26 mouse cellular contexts compared by ENCODE assay signal in genomic region chr12:13445486-13446065, GRCm38 (mm10).
DNase-seq lines count a peak whose midpoint lies in the region; ATAC-seq and TF ChIP-seq lines count a peak whose summit lies in the region.
"Had no signal": no experiment of that assay in that cellular context is flagged by ENCODE, and none has a peak within 500 bp of the region (broad histone marks: within the 10 kb centered on the region; RNA-seq: fewer than 3 reads in every experiment).

No protein-coding gene starts in this region.

- no peak overlapping the region for H3K27ac ChIP-seq in forebrain, embryonic 13.5 days
- H3K27ac ChIP-seq in forebrain, embryonic 12.5 days, result no peak overlapping the region
- H3K27ac ChIP-seq in MEL (ENCODE audit: control insufficient read depth, low read depth, low read length), result no peak overlapping the region
- peak overlapping the region; percentile 31; the same call in 1 of the 2 replicates for H3K27ac ChIP-seq in lung, embryonic 15.5 days
- H3K27ac ChIP-seq: hindbrain, embryonic 14.5 days; limb, embryonic 13.5 days; midbrain, embryonic 10.5 days; midbrain, embryonic 15.5 days had no signal

- H3K9me3 ChIP-seq in forebrain, embryonic 13.5 days (replicated peaks), result no peaks in the 10 kb centered on the region
- no peaks in the 10 kb centered on the region for H3K9me3 ChIP-seq in forebrain, embryonic 12.5 days
- no peaks in the 10 kb centered on the region for H3K9me3 ChIP-seq in MEL (replicated peaks; ENCODE audit: insufficient read depth, low read length)
- no peaks in the 10 kb centered on the region for H3K9me3 ChIP-seq in lung, embryonic 15.5 days
- H3K9me3 ChIP-seq: limb, embryonic 13.5 days; midbrain, embryonic 10.5 days; midbrain, embryonic 15.5 days had no signal

- no peak overlapping the region for H3K9ac ChIP-seq in forebrain, embryonic 13.5 days
- H3K9ac ChIP-seq in forebrain, embryonic 12.5 days, result no peak overlapping the region
- H3K9ac ChIP-seq in MEL (ENCODE audit: control insufficient read depth, low read depth, low read length, poor library complexity, severe bottlenecking), result no peak overlapping the region
- no peak overlapping the region for H3K9ac ChIP-seq in lung, embryonic 15.5 days
- H3K9ac ChIP-seq: hindbrain, embryonic 14.5 days; limb, embryonic 13.5 days; midbrain, embryonic 15.5 days had no signal

- no peak overlapping the region for H3K4me2 ChIP-seq in forebrain, embryonic 13.5 days
- H3K4me2 ChIP-seq in forebrain, embryonic 12.5 days, result no peak overlapping the region
- H3K4me2 ChIP-seq in lung, embryonic 15.5 days, result no peak overlapping the region
- H3K4me2 ChIP-seq: hindbrain, embryonic 14.5 days; limb, embryonic 13.5 days; liver, embryonic 11.5 days; midbrain, embryonic 15.5 days had no signal

- 0 out of 2 replicates have a peak, but pooled peaks have one; percentile 24 for ATAC-seq in forebrain, embryonic 13.5 days
- ATAC-seq in forebrain, embryonic 12.5 days (ENCODE audit: low FRiP score), result no peak
- peak; percentile 55; the same call in 1 of the 2 replicates for ATAC-seq in lung, embryonic 15.5 days (ENCODE audit: borderline replicate concordance, extremely low read depth, low FRiP score, low TSS enrichment)
- ATAC-seq: inflammation-experienced regulatory T-cells, adult 6 months; midbrain, embryonic 15.5 days; Patski had no signal

- H3K79me2 ChIP-seq in MEL (ENCODE audit: control insufficient read depth, insufficient read depth, low read length, poor library complexity), result no peaks in the 10 kb centered on the region

- peak; percentile 43 to 46 for TF ChIP-seq EP300 in MEL (IDR thresholded peaks at IDR 0.05; ENCODE audit: low read depth in 1 of 2, low read length in 2 of 2)

- no peak for TF ChIP-seq POLR2A in MEL (IDR thresholded peaks at IDR 0.05; ENCODE audit: control insufficient read depth in 1 of 2, insufficient read depth in 1 of 2, low read depth in 1 of 2, low read length in 2 of 2, poor library complexity in 1 of 2)

- H3K27me3 ChIP-seq in forebrain, embryonic 13.5 days, result no peaks in the 10 kb centered on the region
- no peaks in the 10 kb centered on the region for H3K27me3 ChIP-seq in forebrain, embryonic 12.5 days
- no peaks in the 10 kb centered on the region for H3K27me3 ChIP-seq in MEL (ENCODE audit: control insufficient read depth in 1 of 2, insufficient read depth in 2 of 2, low read length in 2 of 2)
- H3K27me3 ChIP-seq in lung, embryonic 15.5 days, result no peaks in the 10 kb centered on the region
- H3K27me3 ChIP-seq: CH12.LX; limb, embryonic 13.5 days; midbrain, embryonic 15.5 days; Patski had no signal

- H3K4me3 ChIP-seq in forebrain, embryonic 13.5 days, result no peak overlapping the region
- H3K4me3 ChIP-seq in forebrain, embryonic 12.5 days (replicated peaks), result no peak overlapping the region
- H3K4me3 ChIP-seq in MEL (ENCODE audit: control insufficient read depth in 1 of 2, insufficient read depth in 1 of 2, low read depth in 2 of 2, low read length in 2 of 2), result no peak overlapping the region
- no peak overlapping the region for H3K4me3 ChIP-seq in lung, embryonic 15.5 days
- H3K4me3 ChIP-seq: erythroblast, embryonic 14.5 days; limb, embryonic 13.5 days; midbrain, embryonic 10.5 days; midbrain, embryonic 15.5 days had no signal

- no peak for TF ChIP-seq CTCF in MEL (IDR thresholded peaks at IDR 0.05 in 2 of 3, conservative IDR thresholded peaks at IDR 0.05 in 1 of 3; ENCODE audit: control insufficient read depth in 1 of 3, insufficient read depth in 1 of 3, low read depth in 2 of 3, low read length in 3 of 3, poor library complexity in 1 of 3, severe bottlenecking in 1 of 3)

- DNase-seq in MEL (ENCODE audit: low read depth, low spot score), result peak; percentile 56
- peak; percentile 26 for DNase-seq in lung, postnatal 25 days (ENCODE audit: low spot score)
- DNase-seq in cerebellum, adult 18-20 months, result no peak
- no peak for DNase-seq in adrenal gland, postnatal 25 days
- DNase-seq: adrenal gland, postnatal 14 days; cerebellum, adult 2 months; cerebellum, postnatal 14 days; gastrocnemius, postnatal 10 days; heart, postnatal 4 days; kidney, adult 8-10 months; kidney, postnatal 14 days; right cerebral cortex, postnatal 25 days; spleen, adult 18-20 months; thymus, postnatal 14 days had no signal

- 96% methylated on average over 2 of the region's 2 CpGs for WGBS in forebrain, embryonic 13.5 days
- WGBS in forebrain, embryonic 12.5 days, result 91% methylated on average over 2 of the region's 2 CpGs
- 40% methylated on average over 2 of the region's 2 CpGs for whole genome bisulfite sequencing in lung, embryonic 15.5 days

- TF ChIP-seq RAD21 in MEL (IDR thresholded peaks at IDR 0.05; ENCODE audit: low read depth, low read length), result no peak

- no peaks in the 10 kb centered on the region for H3K4me1 ChIP-seq in forebrain, embryonic 13.5 days
- H3K4me1 ChIP-seq in forebrain, embryonic 12.5 days, result no peaks in the 10 kb centered on the region
- H3K4me1 ChIP-seq in MEL (ENCODE audit: control insufficient read depth in 1 of 2, insufficient read depth in 2 of 2, low read length in 2 of 2), result peaks cover 0 to 2% of the 10 kb centered on the region in 2 experiments; a peak in 1 of 4 replicates
- peaks cover 12% of the 10 kb centered on the region for H3K4me1 ChIP-seq in lung, embryonic 15.5 days
- H3K4me1 ChIP-seq: midbrain, embryonic 10.5 days; midbrain, embryonic 15.5 days had no signal

- H3K36me3 ChIP-seq in forebrain, embryonic 13.5 days (ENCODE audit: poor library complexity, severe bottlenecking), result peaks cover 4% of the 10 kb centered on the region; the same call in 1 of the 2 replicates
- H3K36me3 ChIP-seq in forebrain, embryonic 12.5 days (replicated peaks), result no peaks in the 10 kb centered on the region
- peaks cover 0 to 3% of the 10 kb centered on the region in 2 experiments; a peak in 3 of 4 replicates for H3K36me3 ChIP-seq in MEL (ENCODE audit: control insufficient read depth in 1 of 2, insufficient read depth in 2 of 2, low read length in 2 of 2)
- no peaks in the 10 kb centered on the region for H3K36me3 ChIP-seq in lung, embryonic 15.5 days
- H3K36me3 ChIP-seq: midbrain, embryonic 10.5 days; midbrain, embryonic 15.5 days had no signal

TF ChIP-seq in MEL, 35 proteins besides CTCF, POLR2A, EP300 and RAD21:
- no peak for TF ChIP-seq MAZ (IDR thresholded peaks at IDR 0.05; ENCODE audit: low read depth, low read length)
- peak; percentile 43; the same call in 1 of the 2 replicates for TF ChIP-seq GATA1 (IDR thresholded peaks at IDR 0.05; ENCODE audit: low read depth, low read length)
- no peak for TF ChIP-seq MXI1 (IDR thresholded peaks at IDR 0.05; ENCODE audit: low read depth, low read length)
- no peak for TF ChIP-seq MAFK (IDR thresholded peaks at IDR 0.05; ENCODE audit: borderline replicate concordance, low read depth, low read length)
- TF ChIP-seq ETS1 (IDR thresholded peaks at IDR 0.05; ENCODE audit: low read depth, low read length), result peak; percentile 38; the same call in 1 of the 2 replicates

Comparison
In these comparisons a context has a peak if more than half of its experiments do, and no peak if none do; other contexts are left out.
1. DNase-seq: peak in MEL (single experiment) and lung, postnatal 25 days (single experiment); none in cerebellum, adult 18-20 months (0 of 2) and adrenal gland, postnatal 25 days (single experiment).